Mouse (Mus musculus) neural tube, embryonic 11.5 days (tissue): ENCODE measurements at regions not wholly inside any gene's neighbourhood (a gene's known extent, or its start where the extent isn't known, plus 50 kb on each side); places are given as distances from the start of the nearest gene placed in this dataset.
A peak's percentile ranks its signal among the peaks of the same experiment; 100 is the strongest.

ENCODE experiments used
- ATAC-seq: fragments of 200-750 bp; cut with Nextera tagmentation; 2 replicates; pipeline ENCODE4 v1.8.0; 2017; ENCODE audit warnings: moderate number of reproducible peaks, mild to moderate bottlenecking, moderate TSS enrichment, moderate library complexity; ENCODE audit not compliant: insufficient read depth, low FRiP score, low TSS enrichment
- DNase-seq: peaks from one replicate; pipeline ENCODE4 v3.0.0-alpha.2; 2015; ENCODE audit warnings: low spot score
- H3K27ac ChIP-seq: fragments of 300-500 bp; sonication (generic); 2 replicates; pipeline ENCODE4 v1.5.1; 2014; ENCODE audit warnings: low read depth, mild to moderate bottlenecking, low read length
- H3K27me3 ChIP-seq: fragments of 300-500 bp; sonication (generic); 2 replicates; pipeline ENCODE4 v1.6.1; 2014; ENCODE audit warnings: mild to moderate bottlenecking, low read length, mixed read lengths; ENCODE audit not compliant: control insufficient read depth, insufficient read depth
- H3K36me3 ChIP-seq: fragments of 300-500 bp; sonication (generic); 2 replicates; pipeline ENCODE4 v1.6.1; 2014; ENCODE audit warnings: mild to moderate bottlenecking, low read length, moderate library complexity, mixed read lengths; ENCODE audit not compliant: control insufficient read depth, insufficient read depth
- H3K4me1 ChIP-seq: fragments of 300-500 bp; sonication (generic); 2 replicates; pipeline ENCODE4 v1.6.1; 2014; ENCODE audit warnings: low read length, mixed read lengths; ENCODE audit not compliant: control insufficient read depth, insufficient read depth
- H3K4me2 ChIP-seq: fragments of 300-500 bp; sonication (generic); 2 replicates; pipeline ENCODE4 v1.6.1; 2014; ENCODE audit warnings: low read depth, mild to moderate bottlenecking, moderate library complexity
- H3K4me3 ChIP-seq: fragments of 300-500 bp; sonication (generic); 2 replicates; pipeline ENCODE4 v1.5.1; 2014; ENCODE audit warnings: low read depth, low read length
- H3K9ac ChIP-seq: fragments of 300-500 bp; sonication (generic); 2 replicates; pipeline ENCODE4 v1.6.1; 2014; ENCODE audit warnings: mild to moderate bottlenecking, low read length
- H3K9me3 ChIP-seq: fragments of 300-500 bp; sonication (generic); 2 replicates; pipeline ENCODE4 v1.6.1; 2016; ENCODE audit warnings: low read length; ENCODE audit not compliant: control insufficient read depth
- WGBS: fragments of 180-500 bp; shearing (Covaris S2); extraction: QIAGEN DNeasy Blood & Tissue Kit; methylation state at CpG from one replicate; pipeline ENCODE4 v1.1.7; 2014; 5-methylcytosine and 5-hydroxymethylcytosine counted together

GRCm38 (mm10) chr3:39115441-39115840 is 228.7 kb downstream of the Fat4 start:
- DNase-seq (no peak), ATAC-seq (no peak)
- Histone ChIP-seq H3K4me3 (no peak overlapping the region), H3K27ac (no peak overlapping the region), H3K4me1 (no peaks in the 10 kb centered on the region), H3K9ac (no peak overlapping the region), H3K4me2 (no peak overlapping the region), H3K27me3 (no peaks in the 10 kb centered on the region), H3K9me3 (0 out of 2 replicates have a peak, but pooled peaks cover 4% of the 10 kb centered on the region), H3K36me3 (no peaks in the 10 kb centered on the region)
- whole genome bisulfite sequencing = 31% methylated on average over 1 of the region's 1 CpGs

DNA sequence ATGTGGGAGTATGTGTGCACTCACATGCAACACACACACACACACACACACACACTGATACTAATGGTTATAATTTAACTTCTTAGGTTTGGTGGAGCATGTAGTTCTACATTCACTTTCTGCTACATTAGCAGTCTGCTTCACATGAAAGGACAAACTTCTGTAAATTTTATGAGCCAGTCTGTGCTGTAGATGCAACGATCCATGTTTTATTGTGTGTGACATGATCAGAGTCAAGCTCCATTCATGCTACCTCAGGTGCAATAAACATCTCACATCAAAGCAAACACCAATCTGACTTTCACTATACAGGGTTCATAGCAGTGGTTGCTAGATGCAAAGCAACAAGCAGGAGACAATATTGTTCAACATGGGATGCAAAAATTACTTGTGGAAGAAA is 235.5 kb downstream of the Fat4 start:
- H3K27ac ChIP-seq = no peak overlapping the region
- DNase-seq (no peak), ATAC-seq (no peak)
- no peaks in the 10 kb centered on the region for H3K4me1 ChIP-seq
- no peak overlapping the region for H3K4me3 ChIP-seq
- H3K9ac ChIP-seq = no peak overlapping the region
- no peaks in the 10 kb centered on the region for H3K27me3 ChIP-seq
- H3K4me2 ChIP-seq = no peak overlapping the region
- H3K9me3 ChIP-seq = no peaks in the 10 kb centered on the region
- no peaks in the 10 kb centered on the region for H3K36me3 ChIP-seq
- 67% methylated on average over 1 of the region's 1 CpGs for WGBS

DNA sequence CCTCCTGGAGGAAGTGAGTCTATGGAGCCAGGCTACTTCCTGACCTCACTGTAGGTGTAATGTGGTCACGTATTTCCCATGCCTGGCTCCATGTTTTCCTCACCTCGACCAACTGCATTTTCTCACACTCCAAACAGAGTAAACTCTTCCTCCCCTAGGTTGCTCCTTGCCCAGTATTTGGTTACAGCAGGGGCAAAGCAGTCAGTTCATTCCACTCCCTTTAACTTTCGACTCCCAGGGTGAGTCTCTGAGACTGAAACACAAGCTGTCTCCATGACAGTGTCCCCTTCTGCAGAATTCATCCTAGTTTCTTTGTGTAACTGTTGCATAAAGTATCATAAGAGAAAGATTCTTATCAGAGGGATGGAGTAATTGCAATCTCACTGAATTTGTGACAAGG is 243.8 kb downstream of the Fat4 start:
- DNase-seq (no peak), ATAC-seq (no peak)
- no peak overlapping the region for H3K9ac ChIP-seq
- H3K4me2 ChIP-seq = no peak overlapping the region
- 82% methylated on average over 3 of the region's 3 CpGs for WGBS
- no peaks in the 10 kb centered on the region for H3K27me3 ChIP-seq
- H3K36me3 ChIP-seq = no peaks in the 10 kb centered on the region
- H3K9me3 ChIP-seq = no peaks in the 10 kb centered on the region
- no peak overlapping the region for H3K4me3 ChIP-seq
- H3K4me1 ChIP-seq = no peaks in the 10 kb centered on the region
- no peak overlapping the region for H3K27ac ChIP-seq

DNA sequence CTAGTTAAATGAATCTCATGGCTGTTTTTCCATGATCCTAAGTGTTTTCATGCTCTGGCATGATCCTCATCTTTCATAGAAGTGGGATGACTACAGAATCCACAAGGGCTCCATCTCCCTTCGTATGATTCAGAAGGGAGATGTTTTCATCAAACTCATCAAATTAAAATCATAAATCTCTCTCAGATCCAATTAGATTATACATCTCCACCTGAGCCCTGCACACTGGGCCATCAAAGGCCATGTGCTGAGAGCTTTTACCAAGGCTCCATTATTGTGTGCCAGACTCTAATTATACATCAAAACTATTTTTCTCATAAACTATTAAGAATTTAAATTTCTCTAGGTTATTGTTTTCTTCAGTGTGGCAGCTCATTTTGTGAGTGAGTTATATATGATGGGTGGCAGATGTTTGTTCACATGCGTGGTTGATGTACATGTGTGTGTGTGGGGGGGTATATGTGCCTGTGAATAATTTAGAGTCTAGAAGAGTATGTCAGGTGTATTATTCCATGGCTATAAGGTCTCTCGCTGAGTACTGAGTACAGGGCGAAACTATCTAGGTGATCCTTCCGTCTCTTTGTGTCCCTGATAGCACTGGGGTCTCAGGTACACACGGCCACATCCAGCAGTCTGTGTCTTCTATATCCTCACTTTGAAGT is 278.4 kb downstream of the Fat4 start:
- Histone ChIP-seq H3K4me3 (no peak overlapping the region), H3K4me2 (no peak overlapping the region), H3K36me3 (no peaks in the 10 kb centered on the region), H3K9me3 (no peaks in the 10 kb centered on the region), H3K4me1 (no peaks in the 10 kb centered on the region), H3K9ac (no peak overlapping the region), H3K27ac (no peak overlapping the region), H3K27me3 (no peaks in the 10 kb centered on the region)
- 84% methylated on average over 6 of the region's 6 CpGs for WGBS
- no peak for DNase-seq
- peak; percentile 63 for ATAC-seq

GRCm38 (mm10) chr3:39182646-39183045 is 295.9 kb downstream of the Fat4 start:
- H3K4me1 ChIP-seq = no peaks in the 10 kb centered on the region
- H3K27me3 ChIP-seq = no peaks in the 10 kb centered on the region
- no peak overlapping the region for H3K27ac ChIP-seq
- no peak overlapping the region for H3K4me2 ChIP-seq
- H3K9ac ChIP-seq = no peak overlapping the region
- H3K36me3 ChIP-seq = no peaks in the 10 kb centered on the region
- ATAC-seq (no peak), DNase-seq (no peak)
- whole genome bisulfite sequencing = 68% methylated on average over 3 of the region's 3 CpGs
- H3K4me3 ChIP-seq = no peak overlapping the region
- no peaks in the 10 kb centered on the region for H3K9me3 ChIP-seq

DNA sequence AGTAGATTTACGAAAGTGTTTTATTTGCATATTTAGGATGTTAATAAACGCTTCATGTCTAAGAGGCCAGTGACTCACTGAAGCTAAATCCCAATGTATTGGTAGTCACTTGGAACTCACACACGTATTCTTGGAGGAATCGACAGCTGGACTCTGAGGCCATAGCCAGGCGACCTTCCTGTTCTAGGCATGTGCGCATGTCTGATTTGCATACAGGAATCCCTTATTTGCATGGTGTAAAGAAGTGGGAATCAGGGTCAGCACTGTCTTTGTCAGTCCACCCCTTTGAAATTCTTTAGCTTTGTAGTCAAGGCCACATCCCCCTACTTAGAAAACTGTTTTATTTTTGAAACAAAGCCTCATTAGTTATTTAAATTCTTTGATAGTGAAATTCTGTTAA is 308.4 kb downstream of the Fat4 start:
- Histone ChIP-seq H3K4me2 (no peak overlapping the region), H3K4me3 (no peak overlapping the region), H3K27me3 (no peaks in the 10 kb centered on the region), H3K9me3 (no peaks in the 10 kb centered on the region), H3K36me3 (no peaks in the 10 kb centered on the region), H3K9ac (no peak overlapping the region), H3K27ac (no peak overlapping the region), H3K4me1 (no peaks in the 10 kb centered on the region)
- 83% methylated on average over 6 of the region's 6 CpGs for WGBS
- ATAC-seq (no peak), DNase-seq (no peak)

DNA sequence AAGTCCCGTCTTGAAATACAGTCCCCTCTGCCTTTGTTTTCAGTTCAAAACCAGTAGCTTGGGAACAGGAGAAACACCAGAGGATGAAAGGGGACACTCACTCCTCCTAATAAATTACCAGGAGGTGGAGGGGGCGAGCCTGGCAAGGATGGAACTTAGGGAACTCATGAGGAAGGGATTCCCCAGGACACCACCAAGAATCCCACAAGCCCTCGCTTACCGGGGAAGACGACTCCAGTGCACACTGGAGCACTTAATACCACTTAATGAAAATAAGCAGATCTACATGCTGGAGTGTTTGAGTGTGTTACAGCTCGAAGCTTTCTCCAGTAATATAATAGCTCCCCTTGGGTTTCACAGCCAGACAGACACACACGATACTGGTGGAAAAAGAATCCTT is 315.9 kb downstream of the Fat4 start:
- no peaks in the 10 kb centered on the region for H3K36me3 ChIP-seq
- H3K9ac ChIP-seq = no peak overlapping the region
- WGBS = 52% methylated on average over 7 of the region's 7 CpGs
- no peaks in the 10 kb centered on the region for H3K4me1 ChIP-seq
- DNase-seq (no peak), ATAC-seq (no peak)
- no peaks in the 10 kb centered on the region for H3K27me3 ChIP-seq
- H3K4me2 ChIP-seq = no peak overlapping the region
- no peaks in the 10 kb centered on the region for H3K9me3 ChIP-seq
- H3K4me3 ChIP-seq = no peak overlapping the region
- H3K27ac ChIP-seq = no peak overlapping the region

- Histone ChIP-seq H3K36me3 (no peaks in the 10 kb centered on the region), H3K4me3 (no peak overlapping the region), H3K27me3 (no peaks in the 10 kb centered on the region), H3K9ac (no peak overlapping the region), H3K27ac (no peak overlapping the region), H3K4me1 (no peaks in the 10 kb centered on the region), H3K9me3 (no peaks in the 10 kb centered on the region), H3K4me2 (no peak overlapping the region)
- DNase-seq (no peak), ATAC-seq (no peak)
- WGBS = 94% methylated on average over 1 of the region's 1 CpGs
These were observed 321.9 kb downstream of the Fat4 start for GRCm38 (mm10) chr3:39208651-39209050.

GRCm38 (mm10) chr3:39209382-39210165 is 322.8 kb downstream of the Fat4 start:
- Histone ChIP-seq H3K36me3 (no peaks in the 10 kb centered on the region), H3K9ac (no peak overlapping the region), H3K4me2 (no peak overlapping the region), H3K27ac (no peak overlapping the region), H3K27me3 (no peaks in the 10 kb centered on the region), H3K4me1 (no peaks in the 10 kb centered on the region), H3K9me3 (no peaks in the 10 kb centered on the region), H3K4me3 (no peak overlapping the region)
- WGBS = 77% methylated on average over 8 of the region's 8 CpGs
- DNase-seq (no peak), ATAC-seq (no peak)
